Mouse (Mus musculus) CH12.LX (cell line): ENCODE measurements around the gene Gstm3.

Source experiments
- EP300 ChIP-seq: IDR thresholded peaks from 2 replicates; pipeline ENCODE4 v1.6.1; 2011; ENCODE audit warnings: low read length, improper control_type of control experiment
- POLR2A ChIP-seq: IDR thresholded peaks from 2 replicates; pipeline ENCODE4 v1.6.1; 2011; ENCODE audit warnings: low read depth, mild to moderate bottlenecking, improper control_type of control experiment, low read length
- SMC3 ChIP-seq: IDR thresholded peaks from 2 replicates; pipeline ENCODE4 v1.6.1; 2011; ENCODE audit warnings: low read depth, low read length, improper control_type of control experiment

DNA sequence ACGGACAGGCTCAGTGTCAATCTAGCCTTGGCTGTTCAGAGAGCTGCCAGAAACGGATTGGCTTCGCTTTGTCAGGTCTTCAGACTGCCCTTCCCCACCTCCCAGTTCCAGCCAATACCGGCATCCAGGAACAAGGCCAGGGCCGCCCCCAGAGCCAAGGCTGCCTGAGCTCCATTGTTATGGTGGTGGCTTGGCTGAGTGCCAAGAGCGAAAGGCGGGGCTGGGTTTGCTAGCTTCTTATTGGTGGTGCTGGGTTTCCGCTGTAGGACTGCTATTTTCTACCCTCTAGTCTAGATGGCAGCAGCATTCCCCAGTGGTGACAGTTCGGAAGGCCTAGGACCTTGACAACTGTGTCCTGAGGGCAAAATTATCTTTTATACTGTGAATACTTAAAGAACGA, 37.4 kb downstream of the Gstm3 start, which contains the start of gene Gstm7:
- TF ChIP-seq POLR2A (no peak), SMC3 (no peak), EP300 (no peak)
